Mouse (Mus musculus): ENCODE results near the gene Eci1.

DNA sequence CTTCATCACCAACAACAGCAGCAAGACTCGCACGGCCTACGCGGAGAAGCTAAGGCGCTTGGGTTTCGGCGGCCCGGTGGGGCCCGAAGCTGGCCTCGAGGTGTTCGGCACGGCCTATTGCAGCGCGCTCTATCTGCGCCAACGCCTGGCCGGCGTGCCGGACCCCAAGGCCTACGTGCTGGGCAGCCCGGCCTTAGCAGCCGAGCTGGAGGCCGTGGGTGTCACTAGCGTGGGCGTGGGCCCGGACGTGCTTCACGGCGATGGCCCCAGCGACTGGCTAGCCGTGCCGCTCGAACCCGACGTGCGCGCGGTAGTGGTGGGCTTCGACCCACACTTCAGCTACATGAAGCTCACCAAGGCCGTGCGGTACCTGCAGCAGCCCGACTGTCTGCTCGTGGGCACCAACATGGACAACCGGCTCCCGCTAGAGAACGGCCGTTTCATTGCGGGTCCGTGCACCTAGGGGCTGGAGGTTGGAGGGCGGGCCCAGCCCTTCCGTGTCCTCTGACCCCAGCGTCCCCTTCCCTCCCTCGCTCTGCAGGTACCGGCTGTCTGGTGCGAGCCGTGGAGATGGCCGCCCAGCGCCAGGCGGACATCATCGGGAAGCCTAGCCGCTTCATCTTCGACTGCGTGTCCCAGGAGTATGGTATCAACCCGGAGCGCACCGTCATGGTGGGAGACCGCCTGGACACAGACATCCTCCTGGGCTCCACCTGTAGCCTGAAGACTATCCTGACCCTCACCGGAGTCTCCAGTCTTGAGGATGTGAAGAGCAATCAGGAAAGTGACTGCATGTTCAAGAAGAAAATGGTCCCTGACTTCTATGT, 44.5 kb downstream of the Eci1 start:
- no peak for TF ChIP-seq CTCF (IDR thresholded peaks at IDR 0.05; ENCODE audit: control insufficient read depth, insufficient read depth, insufficient read length)
- TF ChIP-seq USF1 (IDR thresholded peaks at IDR 0.05; ENCODE audit: low read depth) = no peak
